Mouse (Mus musculus): ENCODE results near the gene Cdkl3. TPM values are rescaled to one million over a fixed set of nuclear protein-coding genes. Genes with fewer than 3 reads are reported as not detected.

The Cdkl3 gene
- polyA plus RNA-seq, 1 experiment = 1.8 TPM

- peak; percentile 60 for DNase-seq
- no peaks in the 10 kb centered on the region for H3K36me3 ChIP-seq (ENCODE audit: control insufficient read depth, insufficient read depth, low read length)
- TF ChIP-seq CTCF (conservative IDR thresholded peaks at IDR 0.05; ENCODE audit: insufficient read depth, insufficient read length, low read depth, low read length) (no peak), POLR2A (IDR thresholded peaks at IDR 0.05; ENCODE audit: low read depth, low read length) (no peak)
- H3K4me1 ChIP-seq (ENCODE audit: control insufficient read depth, insufficient read depth, low read length) = peaks cover 3% of the 10 kb centered on the region; the same call in 1 of the 2 replicates
- no peak overlapping the region for H3K4me3 ChIP-seq (ENCODE audit: insufficient read depth, low read depth, low read length)
- H3K27ac ChIP-seq (ENCODE audit: insufficient read depth, low read depth, low read length) = no peak overlapping the region
- 44% methylated on average over 4 of the region's 4 CpGs for whole genome bisulfite sequencing
- H3K27me3 ChIP-seq (replicated peaks; ENCODE audit: control insufficient read depth, insufficient read depth, low read length) = no peaks in the 10 kb centered on the region
These were observed 42.6 kb downstream of the Cdkl3 start for GRCm38 (mm10) chr11:52046446-52047165.

GRCm38 (mm10) chr11:52053371-52053770 is 49.4 kb downstream of the Cdkl3 start:
- TF ChIP-seq POLR2A (IDR thresholded peaks at IDR 0.05; ENCODE audit: low read depth, low read length) (no peak), CTCF (conservative IDR thresholded peaks at IDR 0.05; ENCODE audit: insufficient read depth, insufficient read length, low read depth, low read length) (no peak)
- Histone ChIP-seq H3K4me3 (ENCODE audit: insufficient read depth, low read depth, low read length) (no peak overlapping the region), H3K27ac (ENCODE audit: insufficient read depth, low read depth, low read length) (no peak overlapping the region), H3K27me3 (replicated peaks; ENCODE audit: control insufficient read depth, insufficient read depth, low read length) (no peaks in the 10 kb centered on the region), H3K4me1 (ENCODE audit: control insufficient read depth, insufficient read depth, low read length) (no peaks in the 10 kb centered on the region), H3K36me3 (ENCODE audit: control insufficient read depth, insufficient read depth, low read length) (no peaks in the 10 kb centered on the region)
- DNase-seq = no peak
- WGBS = 73% methylated on average over 6 of the region's 6 CpGs

GRCm38 (mm10) chr11:52054728-52055127 is 50.7 kb downstream of the Cdkl3 start:
- Histone ChIP-seq H3K27me3 (replicated peaks; ENCODE audit: control insufficient read depth, insufficient read depth, low read length) (no peaks in the 10 kb centered on the region), H3K4me3 (ENCODE audit: insufficient read depth, low read depth, low read length) (no peak overlapping the region), H3K27ac (ENCODE audit: insufficient read depth, low read depth, low read length) (no peak overlapping the region), H3K36me3 (ENCODE audit: control insufficient read depth, insufficient read depth, low read length) (no peaks in the 10 kb centered on the region), H3K4me1 (ENCODE audit: control insufficient read depth, insufficient read depth, low read length) (no peaks in the 10 kb centered on the region)
- TF ChIP-seq CTCF (conservative IDR thresholded peaks at IDR 0.05; ENCODE audit: insufficient read depth, insufficient read length, low read depth, low read length) (no peak), POLR2A (IDR thresholded peaks at IDR 0.05; ENCODE audit: low read depth, low read length) (no peak)
- 87% methylated on average over 3 of the region's 3 CpGs for WGBS
- DNase-seq = no peak

GRCm38 (mm10) chr11:52056198-52056597 is 52.2 kb downstream of the Cdkl3 start:
- no peak overlapping the region for H3K4me3 ChIP-seq (ENCODE audit: insufficient read depth, low read depth, low read length)
- WGBS = 82% methylated on average over 5 of the region's 5 CpGs
- H3K36me3 ChIP-seq (ENCODE audit: control insufficient read depth, insufficient read depth, low read length) = no peaks in the 10 kb centered on the region
- no peaks in the 10 kb centered on the region for H3K4me1 ChIP-seq (ENCODE audit: control insufficient read depth, insufficient read depth, low read length)
- TF ChIP-seq POLR2A (IDR thresholded peaks at IDR 0.05; ENCODE audit: low read depth, low read length) (no peak), CTCF (conservative IDR thresholded peaks at IDR 0.05; ENCODE audit: insufficient read depth, insufficient read length, low read depth, low read length) (no peak)
- no peaks in the 10 kb centered on the region for H3K27me3 ChIP-seq (replicated peaks; ENCODE audit: control insufficient read depth, insufficient read depth, low read length)
- no peak for DNase-seq
- H3K27ac ChIP-seq (ENCODE audit: insufficient read depth, low read depth, low read length) = no peak overlapping the region

- TF ChIP-seq CTCF (conservative IDR thresholded peaks at IDR 0.05; ENCODE audit: insufficient read depth, insufficient read length, low read depth, low read length) (no peak), POLR2A (IDR thresholded peaks at IDR 0.05; ENCODE audit: low read depth, low read length) (no peak)
- Histone ChIP-seq H3K4me1 (ENCODE audit: control insufficient read depth, insufficient read depth, low read length) (no peaks in the 10 kb centered on the region), H3K36me3 (ENCODE audit: control insufficient read depth, insufficient read depth, low read length) (no peaks in the 10 kb centered on the region), H3K27me3 (replicated peaks; ENCODE audit: control insufficient read depth, insufficient read depth, low read length) (no peaks in the 10 kb centered on the region), H3K4me3 (ENCODE audit: insufficient read depth, low read depth, low read length) (no peak overlapping the region), H3K27ac (ENCODE audit: insufficient read depth, low read depth, low read length) (no peak overlapping the region)
- peak; percentile 56 for DNase-seq
- 35% methylated on average over 5 of the region's 5 CpGs for WGBS
These were observed 55.0 kb downstream of the Cdkl3 start for GRCm38 (mm10) chr11:52059001-52059400.

GRCm38 (mm10) chr11:52060315-52060714 is 56.3 kb downstream of the Cdkl3 start:
- no peaks in the 10 kb centered on the region for H3K4me1 ChIP-seq (ENCODE audit: control insufficient read depth, insufficient read depth, low read length)
- DNase-seq = no peak
- 92% methylated on average over 4 of the region's 4 CpGs for WGBS
- no peak overlapping the region for H3K4me3 ChIP-seq (ENCODE audit: insufficient read depth, low read depth, low read length)
- TF ChIP-seq CTCF (conservative IDR thresholded peaks at IDR 0.05; ENCODE audit: insufficient read depth, insufficient read length, low read depth, low read length) = no peak
- no peak for TF ChIP-seq POLR2A (IDR thresholded peaks at IDR 0.05; ENCODE audit: low read depth, low read length)
- no peaks in the 10 kb centered on the region for H3K36me3 ChIP-seq (ENCODE audit: control insufficient read depth, insufficient read depth, low read length)
- H3K27ac ChIP-seq (ENCODE audit: insufficient read depth, low read depth, low read length) = no peak overlapping the region
- no peaks in the 10 kb centered on the region for H3K27me3 ChIP-seq (replicated peaks; ENCODE audit: control insufficient read depth, insufficient read depth, low read length)

GRCm38 (mm10) chr11:52062406-52062805 is 58.4 kb downstream of the Cdkl3 start:
- TF ChIP-seq POLR2A (IDR thresholded peaks at IDR 0.05; ENCODE audit: low read depth, low read length) (no peak), CTCF (conservative IDR thresholded peaks at IDR 0.05; ENCODE audit: insufficient read depth, insufficient read length, low read depth, low read length) (no peak)

More at GRCm38 (mm10) chr11:52062406-52062805, 58.4 kb downstream of the Cdkl3 start:
- Histone ChIP-seq H3K27me3 (replicated peaks; ENCODE audit: control insufficient read depth, insufficient read depth, low read length) (no peaks in the 10 kb centered on the region), H3K4me1 (ENCODE audit: control insufficient read depth, insufficient read depth, low read length) (no peaks in the 10 kb centered on the region), H3K36me3 (ENCODE audit: control insufficient read depth, insufficient read depth, low read length) (no peaks in the 10 kb centered on the region), H3K4me3 (ENCODE audit: insufficient read depth, low read depth, low read length) (no peak overlapping the region), H3K27ac (ENCODE audit: insufficient read depth, low read depth, low read length) (no peak overlapping the region)
- WGBS = 95% methylated on average over 5 of the region's 5 CpGs
- no peak for DNase-seq

All from kidney, adult 2 months (tissue).